Mouse (Mus musculus): ENCODE measurements around the gene Gm11111.

GRCm38 (mm10) chr5:98516214-98516613, 36.3 kb upstream of the Gm11111 start:
- no peak for TF ChIP-seq CTCF (IDR thresholded peaks at IDR 0.05; ENCODE audit: control insufficient read depth, insufficient read depth, insufficient replicate concordance, low read depth, low read length)
- no peak for TF ChIP-seq POLR2A (IDR thresholded peaks at IDR 0.05; ENCODE audit: control insufficient read depth, low read depth, low read length)

Data from testis, adult 2 months (tissue).